Mouse (Mus musculus): ENCODE measurements around the gene Tekt3. TPM values are rescaled to one million over a fixed set of nuclear protein-coding genes. Genes with fewer than 3 reads are reported as not detected.

Gene Tekt3
- polyA plus RNA-seq, 1 experiment from 2014 or later: not detected

DNA sequence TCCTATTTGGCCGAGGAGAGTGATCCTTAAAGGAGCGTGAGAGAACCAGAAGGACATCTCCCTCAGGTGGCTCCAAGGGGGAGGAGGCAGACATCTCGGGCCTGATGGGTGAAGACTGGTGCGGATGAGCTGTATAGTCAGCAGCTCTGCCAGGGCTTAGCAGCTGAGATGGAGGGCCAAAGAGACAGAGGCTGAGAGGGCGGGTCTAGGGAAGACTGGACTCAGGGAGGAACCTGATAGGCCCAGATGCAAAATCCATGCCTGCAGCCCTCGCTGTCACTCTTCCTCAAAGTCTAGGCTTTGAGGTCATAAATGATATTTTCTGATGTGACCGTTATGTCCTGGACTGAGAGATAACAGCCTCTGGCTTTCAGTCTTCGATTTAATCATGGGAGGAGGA lies 65.5 kb downstream of the Tekt3 start:
- H3K4me1 ChIP-seq (replicated peaks): peaks cover 57% of the 10 kb centered on the region
- H3K9ac ChIP-seq (replicated peaks): no peak overlapping the region
- 80% methylated on average over 8 of the region's 8 CpGs for WGBS
- no peak overlapping the region for H3K27ac ChIP-seq
- no peak for ATAC-seq (ENCODE audit: insufficient number of reproducible peaks, insufficient read depth, low FRiP score, low TSS enrichment, low read depth)
- no peaks in the 10 kb centered on the region for H3K36me3 ChIP-seq
- no peak overlapping the region for H3K4me3 ChIP-seq (replicated peaks)
- H3K27me3 ChIP-seq: peaks cover 39% of the 10 kb centered on the region
- no peaks in the 10 kb centered on the region for H3K9me3 ChIP-seq
- no peak overlapping the region for H3K4me2 ChIP-seq

DNA sequence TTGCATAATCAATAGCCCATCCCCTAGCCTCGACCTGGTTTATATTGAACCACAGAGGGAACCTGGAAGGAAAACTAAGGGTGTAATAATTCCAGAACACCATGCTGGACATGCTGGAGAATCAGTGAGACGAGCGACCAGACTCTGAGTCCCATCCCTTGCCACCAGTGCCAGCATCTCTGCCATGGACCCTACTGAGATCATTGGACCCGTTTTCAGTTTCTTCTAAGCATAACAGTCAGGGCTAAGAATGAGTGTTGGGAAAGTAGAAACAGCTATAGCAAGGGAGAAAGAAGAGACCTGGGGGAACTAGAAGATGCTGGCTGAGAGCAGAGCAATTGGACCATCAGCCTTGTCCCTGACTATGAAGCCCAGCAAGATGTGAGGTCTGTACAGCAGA lies 66.1 kb downstream of the Tekt3 start:
- Histone ChIP-seq H3K4me3 (replicated peaks) (no peak overlapping the region), H3K27ac (no peak overlapping the region), H3K4me2 (no peak overlapping the region), H3K36me3 (no peaks in the 10 kb centered on the region), H3K4me1 (replicated peaks) (peaks cover 56% of the 10 kb centered on the region), H3K9me3 (no peaks in the 10 kb centered on the region), H3K9ac (replicated peaks) (no peak overlapping the region), H3K27me3 (peaks cover 39% of the 10 kb centered on the region)
- no peak for ATAC-seq (ENCODE audit: insufficient number of reproducible peaks, insufficient read depth, low FRiP score, low TSS enrichment, low read depth)
- WGBS: 83% methylated on average over 4 of the region's 4 CpGs

DNA sequence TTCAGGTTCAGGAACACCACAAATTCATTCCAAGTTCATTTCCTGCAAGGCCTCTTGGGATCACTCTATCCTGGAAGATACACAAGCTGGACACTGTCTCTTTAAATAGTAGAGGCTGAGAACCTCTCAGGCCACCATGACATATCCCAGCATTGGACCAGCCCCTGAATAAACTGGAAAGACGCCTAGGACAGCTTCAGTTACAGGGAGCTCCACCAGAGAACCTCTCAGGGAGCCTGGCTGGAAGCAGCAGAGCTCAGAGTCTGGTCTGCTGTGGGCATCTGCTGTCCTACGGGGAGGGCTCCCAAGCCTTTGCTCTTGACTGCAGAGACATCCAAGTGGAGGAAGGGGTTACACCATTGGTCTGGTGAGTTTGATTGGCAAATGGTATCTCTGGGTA lies 67.3 kb downstream of the Tekt3 start, which contains the start of gene Pmp22:
Gene Pmp22 (plus strand): TSS at position 199 of the 400 bp plus-strand sequence.
- Histone ChIP-seq H3K4me2 (no peak within 1 kb of the TSS), H3K27me3 (peaks cover 39% of the 10 kb centered on the region), H3K4me3 (replicated peaks) (no peak within 1 kb of the TSS), H3K36me3 (no peaks in the 10 kb centered on the region), H3K4me1 (replicated peaks) (peaks cover 54% of the 10 kb centered on the region), H3K9ac (replicated peaks) (no peak within 1 kb of the TSS), H3K27ac (no peak within 1 kb of the TSS), H3K9me3 (no peaks in the 10 kb centered on the region)
- WGBS: 67% methylated on average over 2 of the region's 2 CpGs
- ATAC-seq (ENCODE audit: insufficient number of reproducible peaks, insufficient read depth, low FRiP score, low TSS enrichment, low read depth): no peak

DNA sequence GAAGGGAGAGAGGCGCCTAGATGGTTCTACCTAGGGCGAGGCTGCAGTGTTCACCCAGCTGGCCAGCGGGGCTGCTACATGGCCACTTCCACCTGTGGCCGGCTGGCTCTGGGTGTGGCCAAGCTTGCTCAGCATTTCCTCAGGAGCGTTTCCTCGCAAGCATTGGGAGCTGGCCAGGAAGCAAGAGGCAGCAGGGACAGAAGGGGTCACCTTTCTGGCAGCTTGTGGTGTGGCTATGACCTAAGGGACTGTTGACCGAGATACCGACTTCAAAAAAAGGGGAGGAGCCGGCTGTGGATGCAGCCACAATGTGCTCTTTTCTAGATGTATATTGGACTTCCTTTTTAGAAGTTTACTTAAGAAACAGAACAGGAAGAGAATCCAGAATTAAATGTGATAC lies 67.9 kb downstream of the Tekt3 start:
- H3K4me3 ChIP-seq (replicated peaks): no peak overlapping the region
- ATAC-seq (ENCODE audit: insufficient number of reproducible peaks, insufficient read depth, low FRiP score, low TSS enrichment, low read depth): no peak
- H3K4me1 ChIP-seq (replicated peaks): peaks cover 56% of the 10 kb centered on the region
- H3K9me3 ChIP-seq: no peaks in the 10 kb centered on the region
- 35% methylated on average over 9 of the region's 9 CpGs for WGBS
- 0 out of 2 replicates have a peak, but pooled peaks cover under 1% of the 10 kb centered on the region for H3K36me3 ChIP-seq
- no peak overlapping the region for H3K4me2 ChIP-seq
- no peak overlapping the region for H3K9ac ChIP-seq (replicated peaks)
- H3K27ac ChIP-seq: no peak overlapping the region
- peaks cover 39% of the 10 kb centered on the region for H3K27me3 ChIP-seq

DNA sequence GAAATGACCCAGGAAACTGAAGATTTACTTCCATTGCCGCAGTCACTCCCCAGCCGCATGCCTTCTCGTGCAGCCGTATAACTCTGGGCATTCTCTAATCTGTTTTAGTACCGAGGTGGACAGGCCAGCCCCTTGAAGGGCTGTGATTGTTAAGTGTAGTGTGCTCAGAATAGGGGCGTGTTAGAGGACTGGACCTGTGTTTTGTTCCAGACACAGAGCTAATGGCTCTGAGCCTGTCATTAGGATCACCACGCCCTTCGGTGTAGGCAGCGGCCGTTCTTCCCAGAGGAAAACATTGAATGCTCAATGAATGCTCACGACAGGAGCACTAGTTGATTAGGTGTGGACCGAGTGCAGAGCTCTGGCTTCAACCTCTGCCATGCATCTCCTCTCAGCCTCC lies 68.4 kb downstream of the Tekt3 start:
- H3K4me3 ChIP-seq (replicated peaks): no peak overlapping the region
- no peak for ATAC-seq (ENCODE audit: insufficient number of reproducible peaks, insufficient read depth, low FRiP score, low TSS enrichment, low read depth)
- WGBS: 17% methylated on average over 12 of the region's 12 CpGs
- no peak overlapping the region for H3K9ac ChIP-seq (replicated peaks)
- H3K9me3 ChIP-seq: no peaks in the 10 kb centered on the region
- no peak overlapping the region for H3K27ac ChIP-seq
- H3K36me3 ChIP-seq: peaks cover 5% of the 10 kb centered on the region; the same call in 1 of the 2 replicates
- peaks cover 56% of the 10 kb centered on the region for H3K4me1 ChIP-seq (replicated peaks)
- peaks cover 39% of the 10 kb centered on the region for H3K27me3 ChIP-seq
- no peak overlapping the region for H3K4me2 ChIP-seq

DNA sequence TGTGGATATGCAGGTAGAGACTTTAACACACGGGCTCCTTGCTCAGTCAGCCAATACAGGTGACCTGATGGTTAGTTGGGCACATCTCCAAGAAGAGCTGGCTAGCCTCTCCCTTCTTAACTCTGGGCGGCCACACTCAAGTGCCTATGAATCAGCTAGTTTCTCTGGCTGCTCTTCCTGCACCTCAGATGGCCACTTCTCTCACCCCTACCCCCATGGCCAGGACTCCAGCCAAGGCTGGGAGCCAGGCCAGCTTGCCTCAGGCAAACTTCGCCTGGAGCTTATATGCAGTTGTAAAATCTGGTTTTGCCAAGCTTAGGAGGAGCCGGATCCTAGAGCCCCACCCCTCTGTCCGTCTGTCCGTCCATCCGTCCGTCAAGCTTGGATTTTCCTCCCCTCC lies 69.0 kb downstream of the Tekt3 start:
- H3K27me3 ChIP-seq: peaks cover 39% of the 10 kb centered on the region

DNA sequence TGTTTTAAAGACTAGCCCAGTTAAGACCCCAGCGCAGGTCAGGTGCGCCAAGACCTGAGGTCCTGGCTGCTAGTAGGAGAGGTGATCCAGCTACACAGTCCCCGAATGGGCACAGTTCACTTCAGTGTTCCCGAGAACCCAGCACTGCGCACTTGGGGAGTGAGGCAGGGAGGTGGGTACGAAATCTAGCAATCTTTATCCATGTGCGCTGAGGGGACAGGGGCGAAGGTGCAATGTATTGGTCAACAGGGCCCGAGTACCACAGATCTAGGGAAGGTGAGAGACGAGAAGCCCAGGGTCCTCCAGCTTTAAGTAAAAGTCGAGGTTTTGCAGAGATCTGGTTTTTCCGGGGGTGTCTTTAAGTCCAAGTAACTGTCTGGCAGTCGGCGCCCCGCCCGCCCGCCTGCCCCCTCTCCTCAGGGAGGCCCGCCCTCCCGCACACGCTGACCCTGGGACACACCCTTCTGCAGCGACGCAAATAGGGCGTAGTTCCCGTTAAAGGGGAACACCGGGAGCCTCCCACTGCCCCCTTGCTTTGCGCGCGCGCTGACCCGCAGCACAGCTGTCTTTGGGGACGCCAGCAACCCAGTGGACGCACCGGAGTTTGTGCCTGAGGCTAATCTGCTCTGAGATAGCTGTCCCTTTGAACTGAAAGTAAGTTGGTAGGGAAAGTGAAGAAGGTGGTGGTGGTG lies 69.7 kb downstream of the Tekt3 start:
- no peak for ATAC-seq (ENCODE audit: insufficient number of reproducible peaks, insufficient read depth, low FRiP score, low TSS enrichment, low read depth)
- Histone ChIP-seq H3K27ac (0 out of 2 replicates have a peak overlapping the region, but pooled peaks have one; percentile 62), H3K4me3 (replicated peaks) (peak overlapping the region; percentile 62), H3K9ac (replicated peaks) (peak overlapping the region; percentile 85), H3K4me1 (replicated peaks) (peaks cover 63% of the 10 kb centered on the region), H3K27me3 (peaks cover 39% of the 10 kb centered on the region), H3K4me2 (peak overlapping the region; percentile 77), H3K36me3 (peaks cover 9% of the 10 kb centered on the region; the same call in 1 of the 2 replicates), H3K9me3 (no peaks in the 10 kb centered on the region)
- 5% methylated on average over 33 of the region's 33 CpGs for WGBS

More for the DNA sequence above, 69.0 kb downstream of the Tekt3 start:
- Histone ChIP-seq H3K27ac (no peak overlapping the region), H3K4me1 (replicated peaks) (peaks cover 62% of the 10 kb centered on the region), H3K9me3 (no peaks in the 10 kb centered on the region), H3K9ac (replicated peaks) (no peak overlapping the region), H3K4me3 (replicated peaks) (peak overlapping the region; percentile 62; the same call in 1 of the 2 replicates), H3K4me2 (peak overlapping the region; percentile 77), H3K36me3 (peaks cover 6% of the 10 kb centered on the region; the same call in 1 of the 2 replicates)
- no peak for ATAC-seq (ENCODE audit: insufficient number of reproducible peaks, insufficient read depth, low FRiP score, low TSS enrichment, low read depth)
- 44% methylated on average over 8 of the region's 8 CpGs for WGBS

DNA sequence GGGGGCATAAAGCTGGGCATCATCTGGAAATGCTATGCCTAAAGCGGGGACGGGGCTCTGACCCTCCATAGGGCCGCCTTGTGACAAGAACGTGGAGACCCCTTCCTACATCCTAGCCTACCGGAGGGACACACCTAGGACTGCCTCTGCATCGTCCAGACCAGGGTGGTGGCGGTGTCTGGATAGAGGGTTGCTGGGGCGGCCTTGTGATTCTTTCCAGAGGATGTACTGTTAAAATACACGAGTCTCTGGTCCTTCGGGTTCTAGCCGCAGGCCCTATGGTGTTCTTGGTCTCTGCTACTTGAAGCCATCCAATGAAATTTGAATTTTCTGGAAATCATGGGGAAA lies 70.2 kb downstream of the Tekt3 start:
- Histone ChIP-seq H3K27me3 (peaks cover 39% of the 10 kb centered on the region), H3K4me2 (peak overlapping the region; percentile 77), H3K9ac (replicated peaks) (peak overlapping the region; percentile 85), H3K4me1 (replicated peaks) (peaks cover 62% of the 10 kb centered on the region), H3K9me3 (no peaks in the 10 kb centered on the region), H3K36me3 (peaks cover 14% of the 10 kb centered on the region), H3K27ac (peak overlapping the region; percentile 94), H3K4me3 (replicated peaks) (peak overlapping the region; percentile 62)
- no peak for ATAC-seq (ENCODE audit: insufficient number of reproducible peaks, insufficient read depth, low FRiP score, low TSS enrichment, low read depth)
- 6% methylated on average over 11 of the region's 11 CpGs for WGBS

DNA sequence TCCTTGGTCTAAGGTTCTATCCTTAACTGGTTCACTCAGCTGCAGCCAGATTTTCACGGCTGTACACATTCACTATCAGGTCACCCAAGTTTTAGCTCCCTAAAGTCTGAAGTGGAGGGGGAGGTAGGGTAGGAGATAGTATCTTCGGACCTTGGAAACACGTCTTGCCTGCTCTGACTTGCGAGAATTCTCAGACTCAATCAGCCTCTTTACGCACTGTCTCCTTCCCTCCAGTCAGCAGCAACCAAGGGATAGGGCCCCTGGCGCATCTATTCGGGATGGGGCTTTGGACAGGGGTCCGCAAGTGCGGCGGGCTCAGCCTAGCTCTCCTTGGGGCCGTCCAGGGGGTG lies 70.7 kb downstream of the Tekt3 start:
- Histone ChIP-seq H3K9ac (replicated peaks) (peak overlapping the region; percentile 85), H3K36me3 (peaks cover 18% of the 10 kb centered on the region), H3K4me3 (replicated peaks) (peak overlapping the region; percentile 62), H3K27ac (peak overlapping the region; percentile 94), H3K27me3 (peaks cover 39% of the 10 kb centered on the region), H3K4me2 (peak overlapping the region; percentile 77), H3K9me3 (no peaks in the 10 kb centered on the region), H3K4me1 (replicated peaks) (peaks cover 62% of the 10 kb centered on the region)
- ATAC-seq (ENCODE audit: insufficient number of reproducible peaks, insufficient read depth, low FRiP score, low TSS enrichment, low read depth): no peak
- WGBS: 1% methylated on average over 11 of the region's 11 CpGs

DNA sequence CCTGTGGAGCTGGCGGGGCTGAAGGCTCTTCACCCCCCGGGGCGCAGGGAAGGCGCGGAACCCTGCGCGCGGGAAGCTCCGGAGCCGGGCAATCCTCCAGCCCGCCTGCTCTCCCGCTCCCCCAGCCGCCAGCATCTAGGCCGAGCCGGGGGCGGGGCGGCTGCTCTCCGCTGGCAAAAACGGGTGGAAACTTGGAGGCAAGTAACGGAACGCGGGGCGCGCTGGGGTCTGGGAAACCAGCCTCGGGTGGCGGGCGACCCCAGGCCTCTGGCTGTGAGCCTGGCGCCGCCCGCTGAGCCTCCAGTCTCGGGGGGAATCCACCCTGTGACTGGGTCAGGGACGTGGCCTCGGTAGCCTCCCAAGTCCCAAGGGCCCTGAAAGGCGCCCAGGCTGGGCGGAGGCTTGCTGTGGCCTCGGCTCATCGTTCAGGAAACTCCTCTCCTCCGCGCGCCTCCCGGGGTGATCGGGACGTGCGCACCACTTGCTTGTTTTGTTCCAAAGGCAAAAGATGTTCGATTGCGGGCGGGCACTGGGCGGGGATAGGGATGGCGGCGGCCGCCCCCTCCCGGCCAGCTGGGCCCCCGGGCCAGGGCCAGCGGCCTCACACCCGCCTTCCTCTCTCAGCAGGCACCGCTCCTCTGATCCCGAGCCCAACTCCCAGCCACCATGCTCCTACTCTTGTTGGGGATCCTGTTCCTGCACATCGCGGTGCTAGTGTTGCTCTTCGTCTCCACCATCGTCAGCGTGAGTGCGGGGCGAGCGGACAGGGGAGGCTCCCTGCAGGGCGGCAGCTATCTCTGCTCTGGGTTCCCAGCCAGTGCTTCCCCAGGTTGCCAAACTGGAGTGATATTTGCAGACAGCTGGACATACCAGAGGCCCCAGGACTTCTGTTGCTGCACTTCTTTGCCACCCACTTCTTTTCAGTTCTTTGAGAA lies 71.3 kb downstream of the Tekt3 start:
- WGBS: 1% methylated on average over 66 of the region's 66 CpGs
- peak; percentile 50 for ATAC-seq (ENCODE audit: insufficient number of reproducible peaks, insufficient read depth, low FRiP score, low TSS enrichment, low read depth)
- H3K4me3 ChIP-seq (replicated peaks): peak overlapping the region; percentile 62
- H3K4me2 ChIP-seq: peak overlapping the region; percentile 77
- H3K4me1 ChIP-seq (replicated peaks): peaks cover 62% of the 10 kb centered on the region
- peaks cover 23% of the 10 kb centered on the region for H3K36me3 ChIP-seq
- H3K9ac ChIP-seq (replicated peaks): peak overlapping the region; percentile 85
- H3K9me3 ChIP-seq: no peaks in the 10 kb centered on the region
- peak overlapping the region; percentile 94 for H3K27ac ChIP-seq
- peaks cover 37% of the 10 kb centered on the region for H3K27me3 ChIP-seq

DNA sequence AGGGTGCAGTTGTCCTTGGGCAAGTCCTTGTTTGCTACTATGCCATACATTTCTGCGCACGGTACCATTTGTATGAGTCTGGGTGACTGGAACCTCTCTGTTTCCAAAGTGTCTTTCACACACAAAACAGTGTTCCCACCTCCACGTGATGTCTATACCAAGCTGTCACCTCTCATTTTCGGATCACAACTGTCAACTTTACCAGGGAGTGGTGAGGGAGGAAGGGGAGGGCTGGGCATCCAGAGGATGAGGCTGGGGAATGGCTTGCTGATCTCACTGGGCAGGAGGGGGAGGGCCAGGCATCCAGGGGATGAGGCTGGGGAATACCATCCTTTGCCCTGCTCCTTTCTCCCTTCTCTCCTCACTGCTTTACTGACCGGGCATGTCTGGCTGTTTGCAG lies 72.6 kb downstream of the Tekt3 start:
- H3K4me1 ChIP-seq (replicated peaks): peaks cover 62% of the 10 kb centered on the region
- peak overlapping the region; percentile 62 for H3K4me3 ChIP-seq (replicated peaks)
- no peak for ATAC-seq (ENCODE audit: insufficient number of reproducible peaks, insufficient read depth, low FRiP score, low TSS enrichment, low read depth)
- H3K4me2 ChIP-seq: peak overlapping the region; percentile 77
- H3K27ac ChIP-seq: no peak overlapping the region
- H3K36me3 ChIP-seq: peaks cover 34% of the 10 kb centered on the region
- H3K9ac ChIP-seq (replicated peaks): no peak overlapping the region
- peaks cover 29% of the 10 kb centered on the region for H3K27me3 ChIP-seq
- no peaks in the 10 kb centered on the region for H3K9me3 ChIP-seq
- 87% methylated on average over 5 of the region's 5 CpGs for WGBS
